Mouse (Mus musculus): ENCODE data around the gene Mrpl43. TPM values are rescaled to one million over a fixed set of nuclear protein-coding genes. Genes with fewer than 3 reads are reported as not detected.

The Mrpl43 gene
- total RNA-seq, 1 experiment, result 62.7 TPM

DNA sequence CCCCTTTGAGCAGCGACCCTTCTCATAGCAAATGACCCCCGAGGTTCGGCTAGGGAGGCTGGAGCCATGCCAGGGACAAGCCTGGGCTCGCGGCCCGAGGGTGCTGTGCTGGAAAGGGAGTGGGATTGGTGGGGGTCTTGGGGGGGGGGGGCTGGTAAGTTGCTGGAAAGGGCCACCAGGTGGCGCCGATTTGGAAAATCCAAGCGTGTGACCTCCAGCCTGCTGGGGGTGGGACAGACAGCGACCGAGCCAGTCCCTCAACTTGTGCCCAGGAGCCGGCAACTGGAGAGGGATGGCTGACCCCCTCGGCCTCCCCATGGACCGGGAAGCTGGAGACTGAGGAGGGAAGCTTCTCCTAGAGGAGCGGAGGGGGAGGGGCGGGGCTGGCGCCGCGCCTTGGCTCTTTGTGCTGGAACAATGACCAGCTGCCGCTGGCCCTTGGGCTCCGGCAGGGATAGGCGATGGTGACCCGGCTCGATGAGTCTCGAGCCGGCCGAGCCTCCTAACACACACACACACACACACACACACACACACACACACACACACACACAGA, 11.1 kb upstream of the Mrpl43 start:
- peaks cover 16 to 19% of the 10 kb centered on the region in 2 experiments for H3K4me1 ChIP-seq (ENCODE audit: control insufficient read depth in 2 of 2, insufficient read depth in 2 of 2, low read length in 2 of 2, poor library complexity in 1 of 2)

DNA sequence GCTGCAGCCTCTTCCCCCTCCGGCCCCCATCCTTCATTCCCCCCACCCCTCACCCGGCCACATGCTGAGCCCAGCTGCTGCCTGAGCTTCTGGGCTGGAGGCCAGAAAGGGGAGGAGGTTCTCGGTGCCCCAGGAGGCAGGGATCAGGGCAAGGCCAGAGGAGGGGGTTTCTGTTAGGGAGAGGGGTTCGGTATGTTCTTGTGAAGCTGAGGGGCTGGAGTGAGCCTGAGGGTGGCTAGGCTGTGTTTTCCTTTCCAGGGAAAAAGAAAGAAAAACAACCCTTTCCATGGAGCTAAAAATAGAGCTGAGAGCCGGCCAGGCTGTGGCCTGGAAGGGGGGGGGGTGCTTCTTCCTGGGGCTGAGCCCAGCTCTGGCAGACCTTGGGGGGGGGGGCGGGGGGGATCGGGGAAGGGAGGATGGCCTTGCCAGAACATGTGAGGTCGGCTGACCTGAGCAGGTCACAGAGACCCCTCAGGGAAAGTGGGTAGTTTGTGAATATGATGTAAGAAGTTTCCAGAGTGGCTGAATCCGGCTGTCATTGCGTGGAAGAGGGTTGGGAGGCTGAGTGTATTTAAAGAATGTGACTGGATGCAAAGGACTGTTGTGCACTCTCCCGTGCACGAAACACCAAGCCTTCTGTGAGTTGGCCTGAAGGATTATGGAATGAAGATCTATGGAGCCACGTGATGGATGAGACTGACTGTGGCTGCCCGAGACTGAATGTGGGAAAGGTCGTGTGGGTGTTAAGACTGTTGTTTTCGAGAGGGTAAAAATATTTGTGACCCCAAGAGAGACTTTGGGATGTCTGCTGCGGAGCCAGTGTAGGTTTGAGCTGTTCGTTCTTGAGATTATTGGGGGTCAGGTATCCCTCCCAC, 10.3 kb upstream of the Mrpl43 start:
- in situ Hi-C loops (cut with MboI; ENCODE audit: low sequenced_read_pairs in 2 of 2, unreplicated experiment in 2 of 2), result no loop called here
- peaks cover 17 to 19% of the 10 kb centered on the region in 2 experiments for H3K4me1 ChIP-seq (ENCODE audit: control insufficient read depth in 2 of 2, insufficient read depth in 2 of 2, low read length in 2 of 2, poor library complexity in 1 of 2)

More for the DNA sequence above, 11.1 kb upstream of the Mrpl43 start:
- Histone ChIP-seq H3K27ac (ENCODE audit: insufficient read depth, low read depth, low read length, poor library complexity, severe bottlenecking) (no peak overlapping the region), H3K36me3 (ENCODE audit: control insufficient read depth, insufficient read depth, low read length, poor library complexity, severe bottlenecking) (peaks cover 4% of the 10 kb centered on the region), H3K9me3 (ENCODE audit: control insufficient read depth, insufficient read depth, low read depth, low read length) (no peaks in the 10 kb centered on the region), H3K4me3 (ENCODE audit: insufficient read depth in 1 of 2, low read depth in 1 of 2, low read length in 2 of 2, poor library complexity in 1 of 2, severe bottlenecking in 1 of 2) (peak overlapping the region; percentile 62 to 72), H3K9ac (ENCODE audit: insufficient read depth, low read depth, low read length, poor library complexity, severe bottlenecking) (peak overlapping the region; percentile 71)
- in situ Hi-C loops (cut with MboI; ENCODE audit: low sequenced_read_pairs in 2 of 2, unreplicated experiment in 2 of 2), result no loop called here
- no peak for DNase-seq (ENCODE audit: low read depth, low spot score)
- TF ChIP-seq ZC3H11A (IDR thresholded peaks at IDR 0.05; ENCODE audit: borderline replicate concordance, low read depth, low read length) (no peak), HCFC1 (IDR thresholded peaks at IDR 0.05; ENCODE audit: borderline replicate concordance, insufficient read depth, low read length) (no peak), CHD2 (IDR thresholded peaks at IDR 0.05; ENCODE audit: low read depth, low read length) (no peak), ZNF384 (IDR thresholded peaks at IDR 0.05; ENCODE audit: low read depth, low read length) (no peak), MAFK (IDR thresholded peaks at IDR 0.05; ENCODE audit: insufficient read depth, low read depth, low read length) (no peak)

DNA sequence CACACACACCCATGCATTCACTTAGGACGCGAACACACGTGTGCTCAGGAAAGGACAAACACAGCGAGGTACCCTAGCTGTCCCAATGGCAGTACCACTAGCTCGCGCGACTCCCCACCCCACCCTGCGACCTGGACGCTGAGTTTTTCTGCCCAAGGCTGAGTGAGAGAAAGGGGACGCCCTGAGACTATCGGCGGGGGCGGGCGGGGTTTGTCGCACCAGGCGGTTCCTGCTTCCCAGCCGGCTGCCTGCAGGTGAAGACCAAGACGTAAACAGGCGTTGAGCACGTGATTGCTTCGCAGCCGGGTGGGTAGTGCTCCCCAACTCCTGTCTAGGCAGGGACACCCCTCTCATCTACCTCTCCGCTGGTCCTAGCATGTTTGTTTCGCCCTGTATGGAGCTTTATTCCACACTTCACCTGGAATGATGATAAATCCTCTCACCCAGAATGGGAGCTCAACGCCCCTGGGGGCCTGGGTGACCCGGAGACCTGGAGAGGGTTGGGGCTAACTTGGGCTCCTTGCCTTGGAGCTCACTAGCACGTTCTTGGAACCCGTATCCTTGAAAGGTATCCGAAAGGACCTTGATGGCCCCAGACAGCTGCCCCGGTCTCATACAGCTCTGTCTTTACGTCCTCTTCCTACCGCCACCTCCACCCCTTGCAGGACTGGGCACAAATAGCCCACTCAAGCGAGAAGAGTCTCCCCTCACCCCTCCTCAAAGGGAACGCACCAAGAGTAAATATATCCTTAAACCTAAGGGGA, 9.5 kb upstream of the Mrpl43 start:
- Histone ChIP-seq H3K9ac (ENCODE audit: insufficient read depth, low read depth, low read length, poor library complexity, severe bottlenecking) (peak overlapping the region; percentile 68), H3K36me3 (ENCODE audit: control insufficient read depth, insufficient read depth, low read length, poor library complexity, severe bottlenecking) (peaks cover 13% of the 10 kb centered on the region), H3K27ac (ENCODE audit: insufficient read depth, low read depth, low read length, poor library complexity, severe bottlenecking) (peak overlapping the region; percentile 57; the same call in 1 of the 2 replicates), H3K4me3 (ENCODE audit: insufficient read depth in 1 of 2, low read depth in 1 of 2, low read length in 2 of 2, poor library complexity in 1 of 2, severe bottlenecking in 1 of 2) (peak overlapping the region; percentile 72 to 76), H3K4me1 (ENCODE audit: control insufficient read depth in 2 of 2, insufficient read depth in 2 of 2, low read length in 2 of 2, poor library complexity in 1 of 2) (peaks cover 17 to 18% of the 10 kb centered on the region in 2 experiments), H3K9me3 (ENCODE audit: control insufficient read depth, insufficient read depth, low read depth, low read length) (no peaks in the 10 kb centered on the region)
- DNase-seq (ENCODE audit: low read depth, low spot score), result no peak
- in situ Hi-C loops (cut with MboI; ENCODE audit: low sequenced_read_pairs in 2 of 2, unreplicated experiment in 2 of 2), result no loop called here
- TF ChIP-seq HCFC1 (IDR thresholded peaks at IDR 0.05; ENCODE audit: borderline replicate concordance, insufficient read depth, low read length) (no peak), MAFK (IDR thresholded peaks at IDR 0.05; ENCODE audit: insufficient read depth, low read depth, low read length) (no peak), CHD2 (IDR thresholded peaks at IDR 0.05; ENCODE audit: low read depth, low read length) (no peak), ZC3H11A (IDR thresholded peaks at IDR 0.05; ENCODE audit: borderline replicate concordance, low read depth, low read length) (no peak), ZNF384 (IDR thresholded peaks at IDR 0.05; ENCODE audit: low read depth, low read length) (no peak)

More for the DNA sequence above, 10.3 kb upstream of the Mrpl43 start:
- Histone ChIP-seq H3K27ac (ENCODE audit: insufficient read depth, low read depth, low read length, poor library complexity, severe bottlenecking) (0 out of 2 replicates have a peak overlapping the region, but pooled peaks have one; percentile 19), H3K4me3 (ENCODE audit: insufficient read depth in 1 of 2, low read depth in 1 of 2, low read length in 2 of 2, poor library complexity in 1 of 2, severe bottlenecking in 1 of 2) (peak overlapping the region; percentile 72 to 76), H3K9me3 (ENCODE audit: control insufficient read depth, insufficient read depth, low read depth, low read length) (no peaks in the 10 kb centered on the region), H3K9ac (ENCODE audit: insufficient read depth, low read depth, low read length, poor library complexity, severe bottlenecking) (peak overlapping the region; percentile 2), H3K36me3 (ENCODE audit: control insufficient read depth, insufficient read depth, low read length, poor library complexity, severe bottlenecking) (peaks cover 8% of the 10 kb centered on the region)
- no peak for TF ChIP-seq ZNF384 (IDR thresholded peaks at IDR 0.05; ENCODE audit: low read depth, low read length)
- no peak for TF ChIP-seq HCFC1 (IDR thresholded peaks at IDR 0.05; ENCODE audit: borderline replicate concordance, insufficient read depth, low read length)
- no peak for TF ChIP-seq ZC3H11A (IDR thresholded peaks at IDR 0.05; ENCODE audit: borderline replicate concordance, low read depth, low read length)
- no peak for TF ChIP-seq MAFK (IDR thresholded peaks at IDR 0.05; ENCODE audit: insufficient read depth, low read depth, low read length)
- TF ChIP-seq CHD2 (IDR thresholded peaks at IDR 0.05; ENCODE audit: low read depth, low read length), result no peak
- no peak for DNase-seq (ENCODE audit: low read depth, low spot score)

DNA sequence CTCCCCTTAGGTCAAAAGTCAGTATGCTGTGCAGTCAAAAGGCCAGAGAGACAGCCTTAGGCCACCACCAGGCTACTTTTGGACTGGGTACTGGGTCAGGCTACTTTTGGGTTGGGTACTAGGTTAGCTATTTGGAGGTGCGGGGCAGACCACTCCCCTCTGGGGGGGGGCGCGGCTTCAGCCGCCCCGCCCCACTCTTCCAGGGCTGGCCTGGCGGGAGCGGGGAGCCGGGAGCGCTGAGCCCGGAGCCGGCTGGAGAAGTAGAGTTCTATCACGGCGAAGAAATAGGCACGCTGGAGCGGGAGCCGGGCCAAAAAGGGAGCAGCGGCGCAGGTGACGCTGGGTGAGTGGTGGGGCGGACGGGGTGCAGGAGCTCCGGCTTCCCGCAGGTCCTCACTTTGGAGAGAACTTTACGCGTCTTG, 8.8 kb upstream of the Mrpl43 start:
- DNase-seq (ENCODE audit: low read depth, low spot score), result no peak
- H3K4me1 ChIP-seq (ENCODE audit: control insufficient read depth in 2 of 2, insufficient read depth in 2 of 2, low read length in 2 of 2, poor library complexity in 1 of 2), result peaks cover 14 to 17% of the 10 kb centered on the region in 2 experiments
- H3K36me3 ChIP-seq (ENCODE audit: control insufficient read depth, insufficient read depth, low read length, poor library complexity, severe bottlenecking), result peaks cover 20% of the 10 kb centered on the region
- H3K9me3 ChIP-seq (ENCODE audit: control insufficient read depth, insufficient read depth, low read depth, low read length), result no peaks in the 10 kb centered on the region
- in situ Hi-C loops (cut with MboI; ENCODE audit: low sequenced_read_pairs in 2 of 2, unreplicated experiment in 2 of 2), result no loop called here
- H3K9ac ChIP-seq (ENCODE audit: insufficient read depth, low read depth, low read length, poor library complexity, severe bottlenecking), result peak overlapping the region; percentile 68
- H3K27ac ChIP-seq (ENCODE audit: insufficient read depth, low read depth, low read length, poor library complexity, severe bottlenecking), result peak overlapping the region; percentile 57
- peak overlapping the region; percentile 72 to 76 for H3K4me3 ChIP-seq (ENCODE audit: insufficient read depth in 1 of 2, low read depth in 1 of 2, low read length in 2 of 2, poor library complexity in 1 of 2, severe bottlenecking in 1 of 2)
- no peak for TF ChIP-seq MAFK (IDR thresholded peaks at IDR 0.05; ENCODE audit: insufficient read depth, low read depth, low read length)
- TF ChIP-seq ZC3H11A (IDR thresholded peaks at IDR 0.05; ENCODE audit: borderline replicate concordance, low read depth, low read length), result no peak
- TF ChIP-seq CHD2 (IDR thresholded peaks at IDR 0.05; ENCODE audit: low read depth, low read length), result no peak
- no peak for TF ChIP-seq ZNF384 (IDR thresholded peaks at IDR 0.05; ENCODE audit: low read depth, low read length)
- no peak for TF ChIP-seq HCFC1 (IDR thresholded peaks at IDR 0.05; ENCODE audit: borderline replicate concordance, insufficient read depth, low read length)
